8 mouse cellular contexts compared by ENCODE assay signal in genomic region chr3:102203781-102204721, GRCm38 (mm10). TPM values are rescaled to one million over a fixed set of nuclear protein-coding genes. Genes with fewer than 3 reads are reported as not detected.
A peak's percentile ranks its signal among the peaks of the same experiment; 100 is the strongest.
DNase-seq lines count a peak whose midpoint lies in the region; ATAC-seq and TF ChIP-seq lines count a peak whose summit lies in the region.

Vangl1 (minus strand) TSS chr3:102204693.

- H3K4me1 ChIP-seq in intestine, embryonic 14.5 days (replicated peaks; ENCODE audit: control insufficient read depth, insufficient read depth, low read length) = peaks cover 19% of the 10 kb centered on the region
- H3K4me1 ChIP-seq in limb, embryonic 15.5 days = peaks cover 25% of the 10 kb centered on the region
- H3K4me1 ChIP-seq in midbrain, embryonic 16.5 days (ENCODE audit: control insufficient read depth, insufficient read depth, low read length) = peaks cover 23% of the 10 kb centered on the region

- TF ChIP-seq CTCF in layer of hippocampus, adult 2 months (conservative IDR thresholded peaks at IDR 0.05) = no peak

- DNase-seq in layer of hippocampus, adult 2 months (ENCODE audit: low spot score in 2 of 2) = peak in 1 of 2 experiments; percentile 42
- DNase-seq in layer of hippocampus, postnatal 14 days (ENCODE audit: low spot score in 2 of 2) = no peak
- DNase-seq in embryo, embryonic 10.5 days (ENCODE audit: low spot score) = peak; percentile 80
- DNase-seq in gastrocnemius, postnatal 4 days (ENCODE audit: low spot score in 2 of 2) = peak; percentile 70 to 84
- peak; percentile 91 for DNase-seq in intestine, embryonic 14.5 days (ENCODE audit: low spot score)
- peak; percentile 84 for DNase-seq in testis, postnatal 10 days (ENCODE audit: low spot score)

- H3K36me3 ChIP-seq in intestine, embryonic 14.5 days (ENCODE audit: control insufficient read depth, insufficient read depth, low read length) = no peaks in the 10 kb centered on the region
- no peaks in the 10 kb centered on the region for H3K36me3 ChIP-seq in limb, embryonic 15.5 days
- no peaks in the 10 kb centered on the region for H3K36me3 ChIP-seq in midbrain, embryonic 16.5 days (ENCODE audit: control insufficient read depth, insufficient read depth, low read length)

- peak within 1 kb of the TSS; percentile 91 for H3K4me2 ChIP-seq in intestine, embryonic 14.5 days (ENCODE audit: low read length)
- peak within 1 kb of the TSS; percentile 84 for H3K4me2 ChIP-seq in limb, embryonic 15.5 days
- peak within 1 kb of the TSS; percentile 99 for H3K4me2 ChIP-seq in midbrain, embryonic 16.5 days (ENCODE audit: low read length)

- no peaks in the 10 kb centered on the region for H3K27me3 ChIP-seq in intestine, embryonic 14.5 days (replicated peaks; ENCODE audit: control insufficient read depth, insufficient read depth, low read length)
- peaks cover 6% of the 10 kb centered on the region; the same call in 1 of the 2 replicates for H3K27me3 ChIP-seq in limb, embryonic 15.5 days
- peaks cover 2% of the 10 kb centered on the region for H3K27me3 ChIP-seq in midbrain, embryonic 16.5 days (ENCODE audit: control insufficient read depth, insufficient read depth, low read depth, low read length)

- peak; percentile 87 for ATAC-seq in intestine, embryonic 14.5 days (replicated peaks; ENCODE audit: low FRiP score, low TSS enrichment, low read depth)
- ATAC-seq in limb, embryonic 15.5 days (ENCODE audit: insufficient number of reproducible peaks, low FRiP score, low TSS enrichment, low read depth) = peak; percentile 78
- ATAC-seq in midbrain, embryonic 16.5 days = peak; percentile 87

- H3K9me3 ChIP-seq in intestine, embryonic 14.5 days (ENCODE audit: control insufficient read depth, low read length) = no peaks in the 10 kb centered on the region
- H3K9me3 ChIP-seq in limb, embryonic 15.5 days = no peaks in the 10 kb centered on the region
- H3K9me3 ChIP-seq in midbrain, embryonic 16.5 days (replicated peaks; ENCODE audit: control insufficient read depth, low read length, poor library complexity, severe bottlenecking) = no peaks in the 10 kb centered on the region

- H3K27ac ChIP-seq in layer of hippocampus, adult 2 months = peak within 1 kb of the TSS; percentile 72
- H3K27ac ChIP-seq in intestine, embryonic 14.5 days (ENCODE audit: low read depth) = peak within 1 kb of the TSS; percentile 74
- peak within 1 kb of the TSS; percentile 88 for H3K27ac ChIP-seq in limb, embryonic 15.5 days
- H3K27ac ChIP-seq in midbrain, embryonic 16.5 days (ENCODE audit: low read length) = peak within 1 kb of the TSS; percentile 67

- under 1% methylated on average over 76 of the region's 95 CpGs for WGBS in intestine, embryonic 14.5 days
- under 1% methylated on average over 90 of the region's 95 CpGs for WGBS in limb, embryonic 15.5 days
- WGBS in midbrain, embryonic 16.5 days = under 1% methylated on average over 80 of the region's 95 CpGs

- peak within 1 kb of the TSS; percentile 78 for H3K4me3 ChIP-seq in layer of hippocampus, adult 2 months
- H3K4me3 ChIP-seq in intestine, embryonic 14.5 days (ENCODE audit: low read depth, low read length) = peak within 1 kb of the TSS; percentile 79
- H3K4me3 ChIP-seq in limb, embryonic 15.5 days = peak within 1 kb of the TSS; percentile 75
- peak within 1 kb of the TSS; percentile 70 for H3K4me3 ChIP-seq in midbrain, embryonic 16.5 days (ENCODE audit: low read depth, low read length)

- peak within 1 kb of the TSS; percentile 71 for H3K9ac ChIP-seq in intestine, embryonic 14.5 days (ENCODE audit: low read length)
- peak within 1 kb of the TSS; percentile 84 for H3K9ac ChIP-seq in limb, embryonic 15.5 days
- H3K9ac ChIP-seq in midbrain, embryonic 16.5 days (ENCODE audit: low read depth, low read length) = peak within 1 kb of the TSS; percentile 79

RNA-seq across cellular contexts. Expression of gene Vangl1, which starts in this region (rescaled TPM):
- 1 to 10 TPM; 4.2 to 5.8 TPM for total RNA-seq in layer of hippocampus, adult 2 months (2021)
- 10 to 100 TPM in 1 of 2 experiments, 1 to 10 TPM in 1; 9.2 to 12.5 TPM for total RNA-seq in layer of hippocampus, postnatal 14 days (2021)
- total RNA-seq in gastrocnemius, postnatal 4 days (2021) = 10 to 100 TPM; 19.5 to 24.6 TPM
- polyA plus RNA-seq in intestine, embryonic 14.5 days (2014; fragmentation: Nextera tagmentation; extraction: Ambion mirVana) = 21.0 and 23.7 TPM in 2 replicates
- polyA plus RNA-seq in limb, embryonic 15.5 days (2015; fragmentation: Nextera tagmentation; extraction: Ambion mirVana) = 21.1 and 22.8 TPM in 2 replicates
- polyA plus RNA-seq in midbrain, embryonic 16.5 days (2015; fragmentation: Nextera tagmentation; extraction: Ambion mirVana) = 8.9 and 10.3 TPM in 2 replicates

Comparison
In these comparisons a context has a peak if more than half of its experiments do, and no peak if none do; other contexts are left out.
1. DNase-seq: peak in embryo, embryonic 10.5 days (single experiment), gastrocnemius, postnatal 4 days (2 of 2), intestine, embryonic 14.5 days (single experiment) and testis, postnatal 10 days (single experiment); none in layer of hippocampus, postnatal 14 days (0 of 2).
2. Peak in every context shown above with its lines, with median percentiles within 50 percentile points of each other: H3K27ac ChIP-seq, H3K4me3 ChIP-seq, ATAC-seq, H3K4me2 ChIP-seq and H3K9ac ChIP-seq.